Mouse (Mus musculus) liver, postnatal 0 days (tissue): ENCODE measurements around the gene Pgap3. TPM values are rescaled to one million over a fixed set of nuclear protein-coding genes. Genes with fewer than 3 reads are reported as not detected.

Source experiments
- ATAC-seq: fragments of 200-750 bp; cut with Nextera tagmentation; 2 replicates; pipeline ENCODE4 v1.8.0; 2017; ENCODE audit warnings: mild to moderate bottlenecking, moderate library complexity
- DNase-seq: peaks from one replicate; pipeline ENCODE4 v3.0.0-alpha.2; 2016
- H3K27ac ChIP-seq: fragments of 300-500 bp; sonication (generic); 2 replicates; pipeline ENCODE4 v1.5.1; 2014; ENCODE audit warnings: antibody characterized with exemption, moderate library complexity, mild to moderate bottlenecking, low read depth
- H3K27me3 ChIP-seq: fragments of 300-500 bp; sonication (generic); 2 replicates; pipeline ENCODE4 v1.6.1; 2014; ENCODE audit warnings: low read length, control low read depth, mixed read lengths; ENCODE audit not compliant: insufficient read depth
- H3K36me3 ChIP-seq: fragments of 300-500 bp; sonication (generic); replicated peaks from 2 replicates; pipeline ENCODE4 v1.6.1; 2014; ENCODE audit warnings: mild to moderate bottlenecking, control low read depth, low read length, moderate library complexity, mixed read lengths; ENCODE audit not compliant: insufficient read depth
- H3K4me1 ChIP-seq: fragments of 300-500 bp; sonication (generic); 2 replicates; pipeline ENCODE4 v1.6.1; 2014; ENCODE audit warnings: antibody characterized with exemption, mild to moderate bottlenecking, control low read depth; ENCODE audit not compliant: insufficient read depth
- H3K4me2 ChIP-seq: fragments of 300-500 bp; sonication (generic); 2 replicates; pipeline ENCODE4 v1.6.1; 2014; ENCODE audit warnings: low read depth, mild to moderate bottlenecking, low read length, moderate library complexity, mixed read lengths
- H3K4me3 ChIP-seq: fragments of 300-500 bp; sonication (generic); 2 replicates; pipeline ENCODE4 v1.5.1; 2014; ENCODE audit warnings: low read depth, low read length
- H3K9ac ChIP-seq: fragments of 300-500 bp; sonication (generic); replicated peaks from 2 replicates; pipeline ENCODE4 v1.6.1; 2014; ENCODE audit warnings: mild to moderate bottlenecking, moderate library complexity
- H3K9me3 ChIP-seq: fragments of 300-500 bp; sonication (generic); 2 replicates; pipeline ENCODE4 v1.6.1; 2016; ENCODE audit warnings: mild to moderate bottlenecking, control low read depth, low read length, mixed read lengths
- CTCF ChIP-seq: sonication (generic); IDR thresholded peaks from 2 replicates; pipeline ENCODE4 v1.5.1; 2016; ENCODE audit warnings: antibody characterized with exemption, low read depth
- EP300 ChIP-seq: IDR thresholded peaks from 2 replicates; pipeline ENCODE4 v1.6.1; 2016; ENCODE audit warnings: antibody characterized with exemption, low read depth, mild to moderate bottlenecking
- WGBS: fragments of 180-500 bp; shearing (Covaris S2); extraction: QIAGEN DNeasy Blood & Tissue Kit; methylation state at CpG from one replicate; pipeline ENCODE4 v1.1.7; 2014; ENCODE audit not compliant: insufficient replicate concordance; 5-methylcytosine and 5-hydroxymethylcytosine counted together
- polyA plus RNA-seq: library from polyadenylated mRNA; unstranded; fragments of >200 nt; fragmentation: Nextera tagmentation; extraction: Ambion mirVana; gene quantifications from 2 replicates; pipeline ENCODE4 v1.2.1, GENCODE M21; 2015

Pgap3 gene
- polyA plus RNA-seq, 1 experiment from 2014 or later = 3.0 TPM

DNA sequence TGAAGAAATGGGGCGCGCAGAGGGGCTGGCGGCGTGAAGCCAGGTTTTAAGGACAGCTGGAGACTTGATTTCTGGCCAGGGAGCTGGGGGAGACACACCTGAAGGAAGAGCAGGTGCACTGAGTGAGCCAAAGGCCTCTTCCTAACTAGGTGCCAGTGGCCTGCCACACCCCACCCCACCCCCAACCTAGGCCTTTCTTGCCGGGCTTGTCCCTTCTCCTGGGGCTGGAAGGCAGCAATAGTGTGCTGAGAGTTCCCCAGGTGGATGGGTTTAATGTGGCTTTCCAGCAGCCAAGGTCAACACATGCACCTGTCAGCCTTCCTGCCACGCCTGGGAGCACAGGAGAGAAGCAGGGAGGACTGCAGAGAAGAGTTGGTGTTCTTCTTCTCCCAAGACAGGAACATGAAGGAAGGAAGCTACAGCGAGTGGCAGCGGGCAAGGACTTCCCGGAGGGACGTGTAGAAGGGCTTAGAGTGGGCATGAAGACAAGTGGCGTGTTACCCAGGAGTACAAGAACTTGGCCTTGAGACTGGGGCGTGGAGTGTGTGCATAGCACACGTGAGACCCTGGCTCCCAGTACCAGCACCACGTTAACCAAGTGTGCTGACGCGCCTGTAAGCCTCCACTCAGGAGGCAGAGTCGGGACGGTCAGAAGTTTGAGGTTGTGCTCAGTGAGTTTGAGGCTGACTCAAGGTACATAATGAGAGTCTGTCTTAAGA, 47.9 kb downstream of the Pgap3 start:
- H3K27me3 ChIP-seq = peaks cover 48% of the 10 kb centered on the region
- peaks cover 27% of the 10 kb centered on the region for H3K4me1 ChIP-seq
- no peak overlapping the region for H3K4me2 ChIP-seq
- H3K9me3 ChIP-seq = no peaks in the 10 kb centered on the region
- TF ChIP-seq EP300 (no peak), CTCF (no peak)
- WGBS = 74% methylated on average over 18 of the region's 18 CpGs
- no peak for ATAC-seq
- H3K27ac ChIP-seq = no peak overlapping the region
- no peak overlapping the region for H3K9ac ChIP-seq
- no peak overlapping the region for H3K4me3 ChIP-seq
- H3K36me3 ChIP-seq = no peaks in the 10 kb centered on the region
- DNase-seq = no peak

DNA sequence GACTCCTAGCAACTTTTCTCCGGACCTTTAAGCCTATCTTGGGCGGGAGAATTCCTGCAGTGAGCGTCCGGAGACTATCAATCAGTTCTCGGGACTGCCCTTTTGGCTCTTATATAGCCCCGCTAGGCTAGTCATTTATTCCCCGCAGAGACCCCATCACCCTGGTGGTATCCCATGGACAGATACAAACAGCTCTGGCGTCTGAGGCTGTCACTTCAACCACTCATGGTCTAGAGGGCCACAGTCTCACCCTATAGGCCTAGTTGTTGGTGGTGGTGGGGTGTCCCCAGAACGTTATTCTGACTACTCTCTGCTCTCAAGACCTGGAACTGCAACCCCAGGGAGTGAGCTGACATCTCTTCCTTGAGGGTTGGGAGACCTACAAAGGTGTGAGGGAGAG, 51.0 kb downstream of the Pgap3 start:
- WGBS = 8% methylated on average over 9 of the region's 9 CpGs
- ATAC-seq (no peak), DNase-seq (no peak)
- Histone ChIP-seq H3K27me3 (peaks cover 72% of the 10 kb centered on the region), H3K9me3 (no peaks in the 10 kb centered on the region), H3K4me3 (no peak overlapping the region), H3K36me3 (no peaks in the 10 kb centered on the region), H3K9ac (no peak overlapping the region), H3K4me2 (no peak overlapping the region), H3K4me1 (peaks cover 7% of the 10 kb centered on the region), H3K27ac (no peak overlapping the region)
- no peak for TF ChIP-seq EP300

DNA sequence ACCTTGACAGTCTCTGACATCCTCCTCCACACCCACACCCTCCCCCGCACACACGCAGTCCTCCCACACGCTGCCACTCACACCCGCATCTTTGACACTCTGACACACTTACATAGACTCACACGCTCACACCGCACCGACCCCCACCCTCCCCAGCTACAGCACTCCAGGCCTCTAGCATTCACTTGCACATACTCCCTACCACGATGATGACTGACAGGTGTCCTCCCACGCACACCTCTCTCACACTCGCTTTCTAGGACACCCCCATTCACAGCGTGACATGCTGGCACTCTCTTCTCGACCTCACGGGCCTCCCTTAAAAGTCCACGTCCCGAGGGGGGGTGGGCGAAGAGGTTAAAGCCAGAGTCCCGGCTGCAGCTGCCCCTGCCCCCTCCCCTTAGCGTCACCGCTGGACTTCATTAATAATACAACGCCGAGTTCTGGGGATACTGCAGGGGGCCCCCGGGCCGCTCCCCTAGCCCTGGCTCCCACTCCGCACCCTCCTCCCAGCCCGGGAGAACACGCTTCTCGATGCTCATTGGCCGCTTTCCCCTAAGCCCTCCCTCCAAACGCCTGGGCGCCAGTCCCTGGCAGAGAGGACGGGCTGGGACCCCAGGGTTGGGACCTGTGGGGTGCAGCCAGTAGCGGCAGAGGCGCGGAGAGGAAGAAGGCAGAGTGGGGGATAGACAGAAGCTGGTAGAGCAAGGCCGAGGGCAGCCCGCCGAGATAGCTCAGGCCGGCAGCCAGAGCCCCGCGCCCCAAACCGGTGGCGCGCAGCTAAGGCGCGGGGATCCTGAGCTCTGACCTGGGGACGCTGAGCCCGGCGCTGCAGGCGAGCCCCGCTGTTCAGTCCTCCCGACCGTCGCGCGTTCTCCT, 52.0 kb downstream of the Pgap3 start, which contains the start of gene Ppp1r1b:
TSS of gene Ppp1r1b (plus strand) at position 322 of the 879 bp plus-strand sequence.
- no peak for DNase-seq
- Histone ChIP-seq H3K4me1 (peaks cover 7% of the 10 kb centered on the region), H3K27ac (no peak within 1 kb of the TSS), H3K4me3 (peak within 1 kb of the TSS; percentile 38), H3K9ac (peak within 1 kb of the TSS; percentile 18; the same call in 1 of the 2 replicates), H3K9me3 (no peaks in the 10 kb centered on the region), H3K4me2 (peak within 1 kb of the TSS; percentile 65), H3K36me3 (no peaks in the 10 kb centered on the region), H3K27me3 (peaks cover 66% of the 10 kb centered on the region)
- 2% methylated on average over 55 of the region's 55 CpGs for WGBS
- peak; percentile 13; the same call in 1 of the 2 replicates for ATAC-seq
- no peak for TF ChIP-seq EP300
- TF ChIP-seq CTCF = no peak

DNA sequence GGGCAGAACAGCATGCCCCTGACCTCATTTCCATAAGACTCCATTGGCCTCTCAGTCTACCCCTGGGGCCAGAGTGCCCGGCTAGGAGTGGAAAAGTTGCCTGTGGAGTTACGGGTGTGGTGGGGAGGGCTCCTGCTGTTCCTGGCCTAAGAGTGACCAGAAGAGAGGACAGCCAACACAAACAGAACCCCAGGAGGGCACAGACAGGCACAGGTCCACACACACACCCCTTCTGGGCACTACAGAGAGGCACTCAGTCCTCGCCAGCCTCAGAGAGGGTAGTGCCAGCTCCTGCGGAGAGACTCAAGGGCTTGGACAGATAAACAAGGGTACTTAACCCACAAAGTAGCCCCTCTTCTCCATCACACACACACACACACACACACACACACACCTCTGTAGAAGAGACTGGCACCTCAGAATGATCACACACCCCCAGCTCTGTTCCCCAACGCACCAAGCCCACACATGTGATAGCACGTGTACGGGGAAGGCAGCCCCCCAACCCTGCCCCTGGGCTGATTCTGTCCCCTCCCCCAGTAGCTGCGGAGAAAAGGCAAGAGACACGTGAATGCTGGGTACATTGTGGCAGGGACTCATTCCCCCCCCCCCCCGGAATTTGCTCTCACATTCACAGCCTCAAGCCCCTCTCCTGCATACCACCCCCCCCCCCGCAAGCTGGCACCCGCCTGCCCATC, 52.8 kb downstream of the Pgap3 start:
- Histone ChIP-seq H3K27ac (no peak overlapping the region), H3K9me3 (no peaks in the 10 kb centered on the region), H3K4me1 (peaks cover 7% of the 10 kb centered on the region), H3K9ac (no peak overlapping the region), H3K36me3 (no peaks in the 10 kb centered on the region), H3K27me3 (peaks cover 66% of the 10 kb centered on the region), H3K4me3 (no peak overlapping the region), H3K4me2 (no peak overlapping the region)
- no peak for DNase-seq
- TF ChIP-seq EP300 (no peak), CTCF (no peak)
- no peak for ATAC-seq
- WGBS = 12% methylated on average over 8 of the region's 12 CpGs

DNA sequence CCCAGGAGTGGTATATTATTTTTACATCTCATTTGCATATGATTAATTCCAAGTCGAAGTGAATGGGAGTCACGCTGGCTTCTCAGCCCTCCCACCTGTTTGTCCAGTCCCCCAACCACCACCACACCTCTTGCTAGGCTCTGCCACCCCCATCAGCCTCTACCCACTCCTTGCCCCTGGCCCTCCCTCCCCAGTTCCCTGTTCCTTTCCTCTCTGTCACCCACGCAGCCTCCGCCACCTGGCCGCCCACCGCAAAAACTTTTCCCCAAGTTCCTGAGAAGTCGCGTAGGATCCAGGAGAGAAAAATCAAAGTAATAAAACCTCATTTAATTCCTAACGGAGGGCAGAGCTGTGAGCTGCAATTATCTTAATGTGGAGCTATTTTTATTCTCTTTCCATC, 54.1 kb downstream of the Pgap3 start:
- WGBS = 12% methylated on average over 9 of the region's 9 CpGs
- no peak overlapping the region for H3K4me3 ChIP-seq
- no peaks in the 10 kb centered on the region for H3K9me3 ChIP-seq
- H3K4me2 ChIP-seq = no peak overlapping the region
- peaks cover 74% of the 10 kb centered on the region for H3K27me3 ChIP-seq
- no peak for TF ChIP-seq EP300
- TF ChIP-seq CTCF = no peak
- ATAC-seq (no peak), DNase-seq (no peak)
- H3K36me3 ChIP-seq = no peaks in the 10 kb centered on the region
- peaks cover 7% of the 10 kb centered on the region for H3K4me1 ChIP-seq
- H3K27ac ChIP-seq = no peak overlapping the region
- H3K9ac ChIP-seq = no peak overlapping the region

DNA sequence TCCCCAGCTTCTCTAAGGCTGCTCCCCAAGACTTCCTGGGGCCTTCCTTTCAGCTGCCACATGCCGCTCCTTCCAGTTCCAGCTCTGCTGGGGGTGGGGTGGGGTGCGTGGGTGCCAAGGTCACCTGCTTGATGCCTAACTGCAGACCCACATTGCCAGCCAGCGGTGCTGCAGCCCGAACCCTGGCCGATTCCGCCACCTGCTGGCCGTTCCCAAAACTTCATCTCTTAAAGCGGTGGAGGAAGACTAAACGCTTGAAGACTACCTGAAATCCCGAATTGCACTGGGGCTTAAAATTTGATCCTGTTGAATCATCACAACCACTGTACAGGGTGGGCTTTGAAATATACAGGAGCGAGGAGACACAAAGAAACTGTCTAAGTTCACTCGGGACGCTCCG, 55.0 kb downstream of the Pgap3 start:
- Histone ChIP-seq H3K27ac (no peak overlapping the region), H3K4me1 (peaks cover 7% of the 10 kb centered on the region), H3K4me3 (no peak overlapping the region), H3K9ac (no peak overlapping the region), H3K9me3 (no peaks in the 10 kb centered on the region), H3K36me3 (no peaks in the 10 kb centered on the region), H3K27me3 (peaks cover 70% of the 10 kb centered on the region), H3K4me2 (peak overlapping the region; percentile 33; the same call in 1 of the 2 replicates)
- ATAC-seq = no peak
- 3% methylated on average over 14 of the region's 14 CpGs for WGBS
- TF ChIP-seq EP300 = no peak
- peak; percentile 85 for TF ChIP-seq CTCF
- DNase-seq = peak; percentile 84
